Mouse (Mus musculus) hindbrain, embryonic 15.5 days (tissue): ENCODE measurements around the gene Chga. TPM values are rescaled to one million over a fixed set of nuclear protein-coding genes. Genes with fewer than 3 reads are reported as not detected.

Experiments
- ATAC-seq: fragments of 200-750 bp; cut with Nextera tagmentation; 2 replicates; pipeline ENCODE4 v1.8.0; 2017; ENCODE audit warnings: low read depth, moderate number of reproducible peaks, moderate TSS enrichment; ENCODE audit not compliant: low FRiP score
- H3K27ac ChIP-seq: fragments of 300-500 bp; sonication (generic); replicated peaks from 2 replicates; pipeline ENCODE4 v1.5.1; 2015; ENCODE audit warnings: mild to moderate bottlenecking, inconsistent platforms
- H3K27me3 ChIP-seq: fragments of 300-500 bp; sonication (generic); 2 replicates; pipeline ENCODE4 v1.6.1; 2015; ENCODE audit warnings: control low read depth, inconsistent platforms
- H3K36me3 ChIP-seq: fragments of 300-500 bp; sonication (generic); 2 replicates; pipeline ENCODE4 v1.6.1; 2015; ENCODE audit warnings: control low read depth, inconsistent platforms
- H3K4me1 ChIP-seq: fragments of 300-500 bp; sonication (generic); replicated peaks from 2 replicates; pipeline ENCODE4 v1.6.1; 2015; ENCODE audit warnings: control low read depth, inconsistent platforms
- H3K4me2 ChIP-seq: fragments of 300-500 bp; sonication (generic); 2 replicates; pipeline ENCODE4 v1.6.1; 2015; ENCODE audit warnings: moderate library complexity, mild to moderate bottlenecking, inconsistent platforms
- H3K4me3 ChIP-seq: fragments of 300-500 bp; sonication (generic); 2 replicates; pipeline ENCODE4 v1.5.1; 2015; ENCODE audit warnings: mild to moderate bottlenecking, inconsistent platforms
- H3K9ac ChIP-seq: fragments of 300-500 bp; sonication (generic); 2 replicates; pipeline ENCODE4 v1.6.1; 2015; ENCODE audit warnings: inconsistent platforms
- H3K9me3 ChIP-seq: fragments of 300-500 bp; sonication (generic); 2 replicates; pipeline ENCODE4 v1.6.1; 2016; ENCODE audit warnings: control low read depth, inconsistent platforms
- WGBS: fragments of 180-500 bp; shearing (Covaris S2); methylation state at CpG from one replicate; pipeline ENCODE4 v1.1.7; 2015; 5-methylcytosine and 5-hydroxymethylcytosine counted together
- polyA plus RNA-seq: library from polyadenylated mRNA; unstranded; fragments of >200 nt; fragmentation: Nextera tagmentation; extraction: Ambion mirVana; gene quantifications from 2 replicates; pipeline ENCODE4 v1.2.1, GENCODE M21; 2015

Gene Chga
- 157 and 166 TPM in 2 replicates for polyA plus RNA-seq

GRCm38 (mm10) chr12:102554721-102555516 lies at the start of gene Chga:
Chga (plus strand) TSS chr12:102554969.
- no peaks in the 10 kb centered on the region; the same call in 1 of the 2 replicates for H3K36me3 ChIP-seq
- H3K4me1 ChIP-seq = peaks cover 35% of the 10 kb centered on the region
- no peaks in the 10 kb centered on the region for H3K9me3 ChIP-seq
- H3K9ac ChIP-seq = peak within 1 kb of the TSS; percentile 82
- 0 out of 2 replicates have a peak, but pooled peaks cover 3% of the 10 kb centered on the region for H3K27me3 ChIP-seq
- WGBS = 3% methylated on average over 48 of the region's 48 CpGs
- peak; percentile 89 for ATAC-seq
- H3K4me3 ChIP-seq = peak within 1 kb of the TSS; percentile 66
- H3K4me2 ChIP-seq = peak within 1 kb of the TSS; percentile 77
- H3K27ac ChIP-seq = peak within 1 kb of the TSS; percentile 85

GRCm38 (mm10) chr12:102505131-102505713 lies 49.5 kb upstream of the Chga start:
- Histone ChIP-seq H3K9me3 (no peaks in the 10 kb centered on the region), H3K4me3 (no peak overlapping the region), H3K9ac (no peak overlapping the region), H3K27ac (no peak overlapping the region), H3K27me3 (no peaks in the 10 kb centered on the region), H3K4me2 (no peak overlapping the region), H3K36me3 (no peaks in the 10 kb centered on the region), H3K4me1 (no peaks in the 10 kb centered on the region)
- WGBS = 61% methylated on average over 9 of the region's 9 CpGs
- ATAC-seq = no peak

- H3K4me1 ChIP-seq = peaks cover 4% of the 10 kb centered on the region
- no peak overlapping the region for H3K4me2 ChIP-seq
- no peaks in the 10 kb centered on the region for H3K9me3 ChIP-seq
- H3K9ac ChIP-seq = no peak overlapping the region
- H3K4me3 ChIP-seq = no peak overlapping the region
- no peak overlapping the region for H3K27ac ChIP-seq
- ATAC-seq = no peak
- no peaks in the 10 kb centered on the region for H3K27me3 ChIP-seq
- 90% methylated on average over 7 of the region's 7 CpGs for WGBS
- H3K36me3 ChIP-seq = no peaks in the 10 kb centered on the region
Observed at GRCm38 (mm10) chr12:102505949-102506348, 48.8 kb upstream of the Chga start.

GRCm38 (mm10) chr12:102511363-102511762 lies 43.4 kb upstream of the Chga start:
- no peak overlapping the region for H3K4me2 ChIP-seq
- H3K27ac ChIP-seq = 0 out of 2 replicates have a peak overlapping the region, but pooled peaks have one; percentile 55
- no peak overlapping the region for H3K4me3 ChIP-seq
- H3K9me3 ChIP-seq = no peaks in the 10 kb centered on the region
- peak; percentile 71 for ATAC-seq
- WGBS = 29% methylated on average over 3 of the region's 3 CpGs
- H3K27me3 ChIP-seq = no peaks in the 10 kb centered on the region
- peaks cover 12% of the 10 kb centered on the region for H3K4me1 ChIP-seq
- H3K36me3 ChIP-seq = no peaks in the 10 kb centered on the region
- H3K9ac ChIP-seq = no peak overlapping the region

GRCm38 (mm10) chr12:102514151-102514550 lies 40.6 kb upstream of the Chga start:
- Histone ChIP-seq H3K4me1 (peaks cover 12% of the 10 kb centered on the region), H3K9me3 (no peaks in the 10 kb centered on the region), H3K27me3 (no peaks in the 10 kb centered on the region), H3K4me3 (no peak overlapping the region), H3K4me2 (no peak overlapping the region), H3K27ac (no peak overlapping the region), H3K9ac (no peak overlapping the region), H3K36me3 (no peaks in the 10 kb centered on the region)
- ATAC-seq = no peak
- WGBS = 64% methylated on average over 6 of the region's 6 CpGs

- no peaks in the 10 kb centered on the region for H3K9me3 ChIP-seq
- H3K4me1 ChIP-seq = peaks cover 12% of the 10 kb centered on the region
- no peak overlapping the region for H3K27ac ChIP-seq
- no peaks in the 10 kb centered on the region for H3K36me3 ChIP-seq
- no peak overlapping the region for H3K4me3 ChIP-seq
- no peak overlapping the region for H3K9ac ChIP-seq
- WGBS = 70% methylated on average over 6 of the region's 6 CpGs
- ATAC-seq = no peak
- H3K4me2 ChIP-seq = no peak overlapping the region
- no peaks in the 10 kb centered on the region for H3K27me3 ChIP-seq
Observed at GRCm38 (mm10) chr12:102514751-102515150, 40.0 kb upstream of the Chga start.

GRCm38 (mm10) chr12:102516151-102516550 lies 38.6 kb upstream of the Chga start:
- H3K9me3 ChIP-seq = no peaks in the 10 kb centered on the region
- no peak overlapping the region for H3K4me2 ChIP-seq
- H3K9ac ChIP-seq = no peak overlapping the region
- 75% methylated on average over 4 of the region's 4 CpGs for WGBS
- H3K27ac ChIP-seq = no peak overlapping the region
- no peaks in the 10 kb centered on the region for H3K36me3 ChIP-seq
- H3K27me3 ChIP-seq = no peaks in the 10 kb centered on the region
- ATAC-seq = no peak
- peaks cover 6% of the 10 kb centered on the region; the same call in 1 of the 2 replicates for H3K4me1 ChIP-seq
- H3K4me3 ChIP-seq = no peak overlapping the region

GRCm38 (mm10) chr12:102517647-102518046 lies 37.1 kb upstream of the Chga start:
- H3K4me2 ChIP-seq = no peak overlapping the region
- H3K4me1 ChIP-seq = peaks cover 7% of the 10 kb centered on the region
- 73% methylated on average over 13 of the region's 13 CpGs for WGBS
- H3K27ac ChIP-seq = no peak overlapping the region
- H3K4me3 ChIP-seq = no peak overlapping the region
- no peak for ATAC-seq
- H3K9ac ChIP-seq = no peak overlapping the region
- H3K9me3 ChIP-seq = no peaks in the 10 kb centered on the region
- H3K36me3 ChIP-seq = no peaks in the 10 kb centered on the region
- H3K27me3 ChIP-seq = no peaks in the 10 kb centered on the region

- no peak for ATAC-seq
- H3K27me3 ChIP-seq = no peaks in the 10 kb centered on the region
- WGBS = 90% methylated on average over 12 of the region's 12 CpGs
- H3K27ac ChIP-seq = no peak overlapping the region
- H3K4me2 ChIP-seq = no peak overlapping the region
- H3K36me3 ChIP-seq = no peaks in the 10 kb centered on the region
- H3K4me1 ChIP-seq = peaks cover 7% of the 10 kb centered on the region
- no peaks in the 10 kb centered on the region for H3K9me3 ChIP-seq
- H3K9ac ChIP-seq = no peak overlapping the region
- H3K4me3 ChIP-seq = no peak overlapping the region
Observed at GRCm38 (mm10) chr12:102519929-102520720, 34.6 kb upstream of the Chga start.

GRCm38 (mm10) chr12:102521777-102522319 lies 32.9 kb upstream of the Chga start:
- Histone ChIP-seq H3K27me3 (no peaks in the 10 kb centered on the region), H3K27ac (no peak overlapping the region), H3K4me1 (peaks cover 7% of the 10 kb centered on the region), H3K4me2 (no peak overlapping the region), H3K36me3 (no peaks in the 10 kb centered on the region), H3K9me3 (no peaks in the 10 kb centered on the region), H3K9ac (no peak overlapping the region), H3K4me3 (no peak overlapping the region)
- peak; percentile 81 for ATAC-seq
- WGBS = 29% methylated on average over 13 of the region's 13 CpGs

GRCm38 (mm10) chr12:102524216-102524615 lies 30.6 kb upstream of the Chga start:
- H3K36me3 ChIP-seq = no peaks in the 10 kb centered on the region
- 58% methylated on average over 3 of the region's 3 CpGs for WGBS
- no peaks in the 10 kb centered on the region for H3K27me3 ChIP-seq
- no peak for ATAC-seq
- H3K27ac ChIP-seq = no peak overlapping the region
- peaks cover 7% of the 10 kb centered on the region for H3K4me1 ChIP-seq
- no peaks in the 10 kb centered on the region for H3K9me3 ChIP-seq
- no peak overlapping the region for H3K4me2 ChIP-seq
- no peak overlapping the region for H3K4me3 ChIP-seq
- no peak overlapping the region for H3K9ac ChIP-seq
